Mouse (Mus musculus): ENCODE measurements at regions not wholly inside any gene's neighbourhood (a gene's known extent, or its start where the extent isn't known, plus 50 kb on each side); places are given as distances from the start of the nearest gene placed in this dataset.

GRCm38 (mm10) chr17:87531411-87532157 lies 84.8 kb upstream of the Calm2 start:
- in situ Hi-C loops (cut with MboI, MseI), result no loop called here

DNA sequence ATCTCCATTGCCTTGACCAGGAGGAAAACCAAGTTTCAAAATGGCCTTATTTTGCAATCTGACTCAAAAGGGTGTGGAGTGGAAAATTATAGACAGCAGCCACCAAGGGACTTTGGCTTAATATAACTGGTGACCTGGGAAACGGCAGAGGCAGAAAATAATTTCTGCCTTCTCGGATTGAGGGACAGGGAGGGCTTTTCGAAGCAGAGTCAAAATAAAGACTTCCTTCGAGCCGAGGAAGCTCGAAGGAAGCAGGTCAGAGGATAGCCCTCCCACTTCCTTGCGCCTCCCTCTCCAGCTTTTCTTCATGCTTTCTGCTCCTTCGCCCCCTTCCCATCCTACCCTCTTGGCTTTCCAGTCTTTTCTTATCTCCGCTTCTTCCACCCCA lies 85.4 kb upstream of the Calm2 start:
- in situ Hi-C loops (cut with MboI, MseI), result no loop called here

DNA sequence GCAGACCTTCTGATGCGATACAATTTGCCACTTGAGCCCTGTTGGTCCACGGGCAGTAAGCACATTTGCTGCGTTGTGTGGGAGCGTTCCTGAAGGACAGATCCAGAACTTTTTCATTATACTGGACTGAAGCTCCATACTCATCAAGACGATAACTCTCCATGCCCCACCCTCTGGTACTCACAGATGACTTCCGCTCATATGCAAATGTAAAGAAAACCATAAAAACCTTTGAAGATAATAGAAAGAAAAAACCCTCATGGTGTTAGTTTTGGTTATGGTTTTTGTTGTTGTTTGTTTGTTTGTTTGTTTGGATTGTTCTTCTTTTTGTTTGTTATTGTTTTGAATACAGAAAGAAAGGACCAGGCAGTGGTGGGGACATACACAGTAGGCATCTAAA lies 86.0 kb upstream of the Calm2 start:
- in situ Hi-C loops (cut with MboI, MseI), result no loop called here

GRCm38 (mm10) chr17:87549568-87549967 lies 86.2 kb upstream of the Epcam start:
- in situ Hi-C loops (cut with MboI, MseI), result no loop called here

- in situ Hi-C loops (cut with MboI, MseI), result no loop called here
Measured at GRCm38 (mm10) chr17:87550518-87551164, 85.1 kb upstream of the Epcam start.

GRCm38 (mm10) chr17:87554561-87554960 lies 81.2 kb upstream of the Epcam start:
- in situ Hi-C loops (cut with MboI, MseI), result no loop called here

DNA sequence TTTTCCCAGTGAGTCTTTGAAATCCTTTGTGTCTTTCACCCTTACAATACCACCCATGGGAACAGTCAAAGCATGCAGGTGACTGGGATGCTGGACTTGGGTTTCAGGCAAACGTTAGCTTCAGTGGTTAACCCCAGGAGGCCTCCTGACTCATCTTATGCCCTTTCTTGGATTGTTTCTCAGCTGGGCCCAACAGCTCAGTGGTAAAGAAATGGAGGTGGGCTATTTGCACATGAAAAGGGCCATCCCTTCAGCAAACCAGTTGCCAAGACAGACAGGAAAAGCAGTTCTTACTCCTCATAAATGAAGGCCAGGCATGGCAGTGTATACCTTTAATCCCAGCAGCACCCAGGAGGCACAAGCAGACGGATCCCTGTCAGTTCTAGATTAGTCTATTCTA lies 77.4 kb upstream of the Epcam start:
- in situ Hi-C loops (cut with MboI, MseI), result no loop called here

- in situ Hi-C loops (cut with MboI, MseI), result no loop called here
Measured at GRCm38 (mm10) chr17:87559641-87560040, 76.1 kb upstream of the Epcam start.

- in situ Hi-C loops (cut with MboI, MseI), result no loop called here
Measured at GRCm38 (mm10) chr17:87560923-87561322, 74.9 kb upstream of the Epcam start.

DNA sequence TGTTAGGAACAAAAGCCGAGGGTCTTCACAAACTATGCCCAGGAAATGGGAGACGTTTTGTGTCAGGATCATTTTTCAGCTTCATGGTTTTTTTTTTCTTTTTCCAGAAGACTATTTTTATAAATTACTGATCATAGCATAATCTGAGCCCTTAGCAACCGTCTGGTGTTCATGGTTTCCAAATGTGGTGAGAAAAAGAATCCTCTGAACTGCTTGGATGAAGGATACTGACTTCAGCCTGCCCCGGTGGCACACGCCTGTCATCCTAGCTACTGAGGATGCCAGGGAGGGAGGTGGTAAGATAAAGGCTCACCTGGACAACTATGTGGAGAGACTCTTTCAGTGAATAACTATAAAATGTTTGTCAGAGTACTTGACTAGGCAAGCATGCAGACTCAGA lies 72.4 kb upstream of the Epcam start:
- in situ Hi-C loops (cut with MboI, MseI), result no loop called here

GRCm38 (mm10) chr17:87565631-87566030 lies 70.1 kb upstream of the Epcam start:
- in situ Hi-C loops (cut with MboI, MseI), result loop anchor here (5.0 kb wide), 1 partner anchor 243 kb away; no protein-coding TSS in a partner anchor

DNA sequence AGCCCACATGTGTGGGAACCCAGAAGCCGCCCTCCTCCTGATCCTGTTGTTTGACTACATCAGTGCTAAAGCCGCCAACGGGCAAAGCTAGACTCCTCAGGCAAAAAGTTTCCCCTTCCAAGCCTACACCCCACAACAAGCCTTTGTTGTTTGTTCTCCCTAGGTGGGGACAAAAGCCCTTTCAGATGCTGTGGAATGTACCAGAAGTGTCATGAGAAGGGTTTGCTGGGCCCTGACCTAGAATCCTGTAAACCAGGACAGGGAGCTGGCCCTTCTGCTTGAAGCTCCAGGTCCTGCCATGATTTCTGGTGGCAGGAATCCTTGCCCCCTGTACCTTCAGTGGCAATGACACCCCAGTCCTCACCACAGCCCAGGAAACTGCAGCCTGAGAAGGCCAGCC lies 69.5 kb upstream of the Epcam start:
- in situ Hi-C loops (cut with MboI, MseI), result loop anchor here (5.0 kb wide), 1 partner anchor 244 kb away; no protein-coding TSS in a partner anchor

DNA sequence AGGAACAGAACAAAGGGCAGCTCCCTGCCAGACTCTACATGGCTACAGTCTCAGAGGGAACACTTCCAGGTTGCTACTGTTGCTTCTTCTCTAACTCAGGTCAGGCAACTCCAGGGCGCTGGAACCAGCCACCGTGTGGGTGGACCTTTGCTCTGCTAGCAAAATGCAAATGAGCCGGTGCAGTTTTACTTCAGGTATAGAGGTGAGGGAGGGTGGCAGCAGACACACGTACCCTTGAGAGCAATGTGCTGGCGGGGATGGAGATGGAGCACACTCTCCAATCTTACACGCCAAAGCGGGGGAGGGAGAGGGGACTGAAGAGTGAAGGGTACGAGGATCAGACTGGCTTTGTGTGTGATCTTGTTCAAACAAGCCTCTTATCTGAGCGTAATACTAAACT lies 68.8 kb upstream of the Epcam start:
- in situ Hi-C loops (cut with MboI, MseI), result loop anchor here (5.0 kb wide), 1 partner anchor 245 kb away; no protein-coding TSS in a partner anchor

DNA sequence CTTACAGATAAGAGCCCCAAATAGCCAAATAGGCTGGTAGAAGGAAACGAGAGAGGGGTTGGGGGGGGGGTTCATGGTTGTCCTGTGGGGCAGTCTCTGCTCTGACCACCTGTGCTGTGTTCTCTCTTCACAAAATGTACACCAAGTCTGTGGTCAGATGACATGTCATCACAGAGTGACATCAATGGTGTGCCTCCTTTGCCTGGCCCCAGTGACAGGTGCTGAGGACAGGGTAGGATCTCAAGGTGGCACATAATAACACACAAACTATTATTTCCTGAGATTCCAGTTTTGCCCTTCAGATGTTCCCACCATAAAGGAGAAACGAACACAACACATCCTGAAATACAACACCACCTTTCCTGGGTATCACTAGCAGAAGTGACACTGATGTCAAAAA lies 68.3 kb upstream of the Epcam start:
- in situ Hi-C loops (cut with MboI, MseI), result loop anchor here (5.0 kb wide), 1 partner anchor 245 kb away; no protein-coding TSS in a partner anchor

- in situ Hi-C loops (cut with MboI, MseI), result loop anchor here (5.0 kb wide), 1 partner anchor 248 kb away; no protein-coding TSS in a partner anchor
Measured at GRCm38 (mm10) chr17:87569981-87570380, 65.8 kb upstream of the Epcam start.

DNA sequence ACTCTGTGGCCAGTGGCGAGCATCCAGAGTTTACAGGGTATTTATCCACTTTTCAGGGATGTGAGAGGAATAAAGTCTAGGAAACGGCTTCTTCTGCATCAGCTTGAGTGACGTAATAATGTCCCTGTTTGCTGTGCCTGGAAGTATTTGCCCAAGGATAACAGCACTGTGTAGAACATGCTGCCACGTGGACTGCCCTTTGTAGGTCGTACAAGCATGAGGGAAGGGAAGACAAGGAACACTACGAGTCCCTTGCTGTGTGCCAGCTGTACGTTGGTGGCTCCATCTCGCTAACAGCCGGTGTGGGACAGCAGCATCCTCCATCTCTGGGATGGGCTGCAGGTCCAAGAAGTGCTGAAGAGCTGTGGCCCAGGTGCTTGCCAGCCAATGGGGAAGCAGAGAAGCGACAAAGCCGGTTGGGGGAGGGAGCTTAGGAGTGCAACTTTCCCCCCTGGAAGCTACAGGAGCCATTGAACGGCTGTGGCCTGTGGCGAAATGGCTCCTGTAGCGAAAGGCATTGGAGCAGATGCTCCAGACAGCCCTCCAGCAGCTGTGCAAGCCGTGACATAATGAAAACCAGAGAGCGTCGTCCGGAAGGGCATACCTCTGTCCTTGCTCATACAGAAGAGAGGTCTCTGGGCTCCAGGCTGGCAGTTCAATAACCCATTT lies 65.0 kb upstream of the Epcam start:
- in situ Hi-C loops (cut with MboI, MseI), result no loop called here

GRCm38 (mm10) chr17:87571345-87571932 lies 64.3 kb upstream of the Epcam start:
- in situ Hi-C loops (cut with MboI, MseI), result no loop called here

DNA sequence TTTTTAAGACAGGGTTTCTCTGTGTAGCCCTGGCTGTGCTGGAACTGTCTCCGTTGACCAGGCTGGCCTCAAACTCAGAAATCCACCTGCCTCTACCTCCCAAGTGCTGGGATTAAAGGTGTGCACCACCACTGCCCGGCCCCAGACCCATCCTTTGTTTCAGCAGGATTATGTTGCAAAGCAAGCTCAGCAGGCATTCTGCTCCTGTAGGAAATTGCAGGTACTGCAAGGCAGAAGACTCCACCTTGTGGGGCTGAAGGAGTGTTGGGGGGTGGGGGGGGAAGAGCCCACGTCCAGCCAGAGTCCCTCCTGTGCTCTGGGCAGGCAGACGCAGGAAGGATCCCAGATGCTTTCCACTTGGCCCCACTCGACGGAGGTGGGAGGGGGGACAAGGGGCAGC lies 52.2 kb upstream of the Epcam start:
- in situ Hi-C loops (cut with MboI, MseI), result no loop called here

GRCm38 (mm10) chr17:87585355-87585754 lies 50.4 kb upstream of the Epcam start:
- in situ Hi-C loops (cut with MboI, MseI), result no loop called here
